Mouse (Mus musculus) testis, adult 2 months (tissue): ENCODE measurements around the gene Pnkd.

ENCODE experiments used
- CTCF ChIP-seq: fragments of 200-500 bp; IDR thresholded peaks from 2 replicates; pipeline ENCODE4 v1.5.1; 2012; ENCODE audit warnings: low read depth, mild to moderate bottlenecking, inconsistent platforms, low read length, moderate library complexity; ENCODE audit not compliant: control insufficient read depth, insufficient read depth, insufficient replicate concordance
- POLR2A ChIP-seq: fragments of 200-500 bp; IDR thresholded peaks from 2 replicates; pipeline ENCODE4 v1.6.1; 2012; ENCODE audit warnings: low read depth, mild to moderate bottlenecking, inconsistent platforms, low read length, moderate library complexity; ENCODE audit not compliant: control insufficient read depth

DNA sequence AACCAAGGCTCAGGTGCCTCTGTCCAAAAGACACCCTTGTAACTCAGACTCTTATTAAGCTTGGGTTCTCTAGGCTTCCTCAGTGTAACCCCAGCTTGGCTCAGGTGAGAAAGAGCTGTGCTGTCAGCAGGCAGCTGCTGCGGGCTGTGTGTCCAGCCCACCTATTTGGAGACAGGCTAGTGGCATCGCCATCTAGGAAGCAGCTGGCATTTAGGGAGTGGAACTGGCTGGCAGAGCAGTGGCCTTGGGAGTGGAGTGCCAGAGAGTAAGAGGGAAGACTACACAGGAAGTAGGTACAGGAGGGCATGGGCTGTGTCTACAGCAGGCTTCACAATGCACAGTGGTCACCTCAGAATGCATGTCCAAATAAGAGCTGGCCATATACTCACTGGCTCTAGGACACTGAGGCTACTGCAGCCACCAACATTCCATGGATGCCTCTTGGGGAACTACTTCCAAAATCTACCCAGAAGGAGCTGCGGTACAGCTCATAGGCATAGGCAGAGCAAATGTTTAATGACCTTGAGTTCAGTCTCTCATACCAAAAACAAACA lies 9.4 kb downstream of the Pnkd start:
- no peak for TF ChIP-seq POLR2A
- no peak for TF ChIP-seq CTCF
